Mouse (Mus musculus) embryonic facial prominence, embryonic 10.5 days (tissue): ENCODE results near the gene Atp6v1g1. TPM values are rescaled to one million over a fixed set of nuclear protein-coding genes. Genes with fewer than 3 reads are reported as not detected.

Experiments
- DNase-seq: peaks from one replicate; pipeline ENCODE4 v3.0.0-alpha.2; 2017; ENCODE audit warnings: low spot score
- H3K27ac ChIP-seq: fragments of 300-500 bp; sonication (generic); replicated peaks from 2 replicates; pipeline ENCODE4 v1.5.1; 2016; ENCODE audit warnings: mild to moderate bottlenecking
- H3K27me3 ChIP-seq: fragments of 300-500 bp; sonication (generic); replicated peaks from 2 replicates; pipeline ENCODE4 v1.6.1; 2016; ENCODE audit warnings: low read depth, mild to moderate bottlenecking; ENCODE audit not compliant: poor library complexity, severe bottlenecking
- H3K36me3 ChIP-seq: fragments of 300-500 bp; sonication (generic); replicated peaks from 2 replicates; pipeline ENCODE4 v1.6.1; 2016; ENCODE audit warnings: mild to moderate bottlenecking, moderate library complexity
- H3K4me1 ChIP-seq: fragments of 300-500 bp; sonication (generic); 2 replicates; pipeline ENCODE4 v1.6.1; 2016
- H3K4me3 ChIP-seq: fragments of 300-500 bp; sonication (generic); 2 replicates; pipeline ENCODE4 v1.5.1; 2016; ENCODE audit warnings: mild to moderate bottlenecking, moderate library complexity
- H3K9me3 ChIP-seq: fragments of 300-500 bp; sonication (generic); 2 replicates; pipeline ENCODE4 v1.6.1; 2016; ENCODE audit warnings: mild to moderate bottlenecking
- WGBS: fragments of 180-500 bp; shearing (Covaris S2); methylation state at CpG from one replicate; pipeline ENCODE4 v1.1.7; 2016; 5-methylcytosine and 5-hydroxymethylcytosine counted together
- polyA plus RNA-seq: library from polyadenylated mRNA; unstranded; fragments of >200 nt; fragmentation: Nextera tagmentation; extraction: Ambion mirVana; gene quantifications from 2 replicates; pipeline ENCODE4 v1.2.1, GENCODE M21; 2016

Atp6v1g1 gene
- 244 and 267 TPM in 2 replicates for polyA plus RNA-seq

DNA sequence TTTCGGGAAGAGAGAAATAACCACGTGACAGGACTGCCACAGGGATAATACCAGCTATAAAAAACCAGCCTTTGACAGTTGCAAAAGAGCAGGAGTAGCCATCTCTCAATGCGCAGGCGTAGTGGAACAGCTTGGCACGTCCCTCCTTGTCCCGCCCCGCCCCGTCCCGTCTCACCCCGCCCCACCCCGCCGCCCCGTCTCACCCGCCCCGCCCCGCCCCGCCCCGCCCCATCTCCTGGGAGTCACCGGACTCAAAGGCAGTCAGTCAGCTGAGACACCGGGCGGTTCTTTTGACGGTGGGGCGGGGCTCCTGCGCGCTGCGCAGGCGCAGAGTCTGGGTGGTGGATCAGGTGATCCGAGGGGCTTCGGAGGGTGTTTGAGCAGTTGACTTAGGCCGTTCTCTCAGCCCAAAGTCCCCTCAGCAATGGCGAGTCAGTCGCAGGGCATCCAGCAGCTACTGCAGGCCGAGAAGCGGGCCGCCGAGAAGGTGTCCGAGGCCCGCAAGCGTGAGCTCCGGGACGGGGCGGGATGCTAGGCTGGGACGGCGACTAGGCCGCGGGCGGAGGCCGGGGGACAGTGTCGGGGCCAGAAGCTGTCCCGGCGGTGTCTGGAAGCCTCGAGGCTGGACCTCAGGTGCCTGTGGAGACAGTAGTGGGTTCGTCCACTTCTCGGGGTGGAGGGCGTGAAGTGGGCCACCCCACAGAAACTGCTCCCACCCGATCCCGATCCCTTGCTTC lies at the start of gene Atp6v1g1:
TSS of gene Atp6v1g1 (plus strand) at position 279 of the 737 bp plus-strand sequence.
- peaks cover 21% of the 10 kb centered on the region for H3K36me3 ChIP-seq
- no peaks in the 10 kb centered on the region for H3K9me3 ChIP-seq
- WGBS: under 1% methylated on average over 56 of the region's 57 CpGs
- H3K4me1 ChIP-seq: peaks cover 37% of the 10 kb centered on the region
- no peaks in the 10 kb centered on the region for H3K27me3 ChIP-seq
- H3K4me3 ChIP-seq: peak within 1 kb of the TSS; percentile 95
- DNase-seq: peak; percentile 98
- H3K27ac ChIP-seq: peak within 1 kb of the TSS; percentile 97

- peak overlapping the region; percentile 80 for H3K4me3 ChIP-seq
- H3K4me1 ChIP-seq: peaks cover 54% of the 10 kb centered on the region
- H3K36me3 ChIP-seq: no peaks in the 10 kb centered on the region
- WGBS: under 1% methylated on average over 107 of the region's 107 CpGs
- DNase-seq: peak; percentile 73
- peak overlapping the region; percentile 86 for H3K27ac ChIP-seq
- no peaks in the 10 kb centered on the region for H3K9me3 ChIP-seq
- H3K27me3 ChIP-seq: peaks cover 50% of the 10 kb centered on the region
Measured at GRCm38 (mm10) chr4:63494967-63495914, 49.3 kb upstream of the Atp6v1g1 start.

GRCm38 (mm10) chr4:63495915-63496278 lies 48.7 kb upstream of the Atp6v1g1 start, which contains the start of gene Whrn:
Whrn (minus strand) TSS chr4:63495991.
- H3K4me3 ChIP-seq: peak within 1 kb of the TSS; percentile 80
- H3K9me3 ChIP-seq: no peaks in the 10 kb centered on the region
- H3K4me1 ChIP-seq: peaks cover 50% of the 10 kb centered on the region
- peaks cover 56% of the 10 kb centered on the region for H3K27me3 ChIP-seq
- peak within 1 kb of the TSS; percentile 86 for H3K27ac ChIP-seq
- no peaks in the 10 kb centered on the region for H3K36me3 ChIP-seq
- WGBS: 0% methylated on average over 34 of the region's 34 CpGs
- peak; percentile 92 for DNase-seq

DNA sequence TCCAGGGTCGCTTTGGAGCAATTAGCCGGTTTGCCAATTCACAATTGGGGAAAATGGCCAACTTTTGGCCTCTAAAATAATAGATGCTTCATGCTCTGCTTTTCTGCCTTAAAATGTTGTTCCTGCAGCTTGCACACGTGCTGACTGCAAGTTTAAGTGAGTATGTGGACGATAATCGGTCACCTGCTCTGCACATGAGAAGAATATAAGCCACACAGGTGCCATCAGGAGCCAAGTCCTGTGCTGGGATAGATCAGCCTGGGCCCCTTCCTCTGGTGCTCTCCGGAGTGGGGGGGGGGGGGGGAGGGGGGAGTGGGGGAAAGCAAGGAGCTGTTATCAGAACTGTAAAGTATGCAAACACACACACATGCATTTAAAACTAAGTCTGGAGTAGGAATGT lies 48.3 kb upstream of the Atp6v1g1 start:
- peaks cover 50% of the 10 kb centered on the region for H3K4me1 ChIP-seq
- peak overlapping the region; percentile 86 for H3K27ac ChIP-seq
- no peak for DNase-seq
- 13% methylated on average over 6 of the region's 6 CpGs for WGBS
- no peaks in the 10 kb centered on the region for H3K36me3 ChIP-seq
- peak overlapping the region; percentile 80 for H3K4me3 ChIP-seq
- H3K9me3 ChIP-seq: no peaks in the 10 kb centered on the region
- H3K27me3 ChIP-seq: peaks cover 58% of the 10 kb centered on the region

GRCm38 (mm10) chr4:63498346-63498745 lies 46.2 kb upstream of the Atp6v1g1 start:
- Histone ChIP-seq H3K4me3 (no peak overlapping the region), H3K4me1 (peaks cover 42% of the 10 kb centered on the region), H3K9me3 (no peaks in the 10 kb centered on the region), H3K27me3 (peaks cover 48% of the 10 kb centered on the region), H3K27ac (no peak overlapping the region), H3K36me3 (no peaks in the 10 kb centered on the region)
- peak; percentile 17 for DNase-seq
- WGBS: 33% methylated on average over 3 of the region's 3 CpGs

GRCm38 (mm10) chr4:63501050-63501449 lies 43.5 kb upstream of the Atp6v1g1 start:
- Histone ChIP-seq H3K9me3 (no peaks in the 10 kb centered on the region), H3K27ac (no peak overlapping the region), H3K4me1 (peaks cover 17% of the 10 kb centered on the region), H3K36me3 (no peaks in the 10 kb centered on the region), H3K4me3 (no peak overlapping the region), H3K27me3 (peaks cover 25% of the 10 kb centered on the region)
- DNase-seq: no peak
- 72% methylated on average over 5 of the region's 5 CpGs for WGBS

- Histone ChIP-seq H3K27ac (no peak overlapping the region), H3K9me3 (no peaks in the 10 kb centered on the region), H3K36me3 (no peaks in the 10 kb centered on the region), H3K4me3 (no peak overlapping the region), H3K4me1 (no peaks in the 10 kb centered on the region), H3K27me3 (peaks cover 15% of the 10 kb centered on the region)
- 75% methylated on average over 5 of the region's 5 CpGs for WGBS
- no peak for DNase-seq
Measured at GRCm38 (mm10) chr4:63503949-63504348, 40.6 kb upstream of the Atp6v1g1 start.

GRCm38 (mm10) chr4:63507478-63507877 lies 37.1 kb upstream of the Atp6v1g1 start:
- 74% methylated on average over 5 of the region's 5 CpGs for WGBS
- no peak for DNase-seq
- H3K27me3 ChIP-seq: no peaks in the 10 kb centered on the region
- H3K4me1 ChIP-seq: no peaks in the 10 kb centered on the region
- H3K4me3 ChIP-seq: no peak overlapping the region
- H3K27ac ChIP-seq: no peak overlapping the region
- H3K9me3 ChIP-seq: no peaks in the 10 kb centered on the region
- H3K36me3 ChIP-seq: no peaks in the 10 kb centered on the region

- Histone ChIP-seq H3K27me3 (no peaks in the 10 kb centered on the region), H3K9me3 (no peaks in the 10 kb centered on the region), H3K4me3 (no peak overlapping the region), H3K4me1 (peaks cover 3% of the 10 kb centered on the region; the same call in 1 of the 2 replicates), H3K36me3 (no peaks in the 10 kb centered on the region), H3K27ac (no peak overlapping the region)
- 25% methylated on average over 4 of the region's 4 CpGs for WGBS
- peak; percentile 81 for DNase-seq
Measured at GRCm38 (mm10) chr4:63508232-63508631, 36.3 kb upstream of the Atp6v1g1 start.

DNA sequence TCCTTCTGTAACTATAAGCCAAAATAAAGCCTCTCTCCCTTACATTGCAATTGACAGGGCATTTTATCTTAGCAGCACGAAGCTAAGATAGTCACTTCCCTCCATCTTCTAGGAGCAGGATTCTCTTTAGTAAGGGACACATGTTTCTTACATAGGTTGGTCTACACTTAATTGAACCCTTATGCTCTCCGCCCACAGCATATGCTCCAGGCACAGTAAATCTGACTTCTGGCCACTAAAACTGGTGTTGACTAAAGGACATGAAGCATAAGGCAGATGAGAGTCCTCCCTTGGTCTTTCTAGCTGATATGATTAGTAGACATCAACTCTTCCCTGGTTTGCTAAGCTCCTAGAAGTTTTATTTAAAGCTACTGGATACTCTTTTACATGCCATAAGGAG lies 31.7 kb upstream of the Atp6v1g1 start:
- H3K9me3 ChIP-seq: no peaks in the 10 kb centered on the region
- peaks cover 8% of the 10 kb centered on the region; the same call in 1 of the 2 replicates for H3K4me1 ChIP-seq
- H3K27me3 ChIP-seq: no peaks in the 10 kb centered on the region
- no peak overlapping the region for H3K4me3 ChIP-seq
- DNase-seq: no peak
- whole genome bisulfite sequencing: 81% methylated on average over 2 of the region's 2 CpGs
- H3K27ac ChIP-seq: no peak overlapping the region
- H3K36me3 ChIP-seq: no peaks in the 10 kb centered on the region

DNA sequence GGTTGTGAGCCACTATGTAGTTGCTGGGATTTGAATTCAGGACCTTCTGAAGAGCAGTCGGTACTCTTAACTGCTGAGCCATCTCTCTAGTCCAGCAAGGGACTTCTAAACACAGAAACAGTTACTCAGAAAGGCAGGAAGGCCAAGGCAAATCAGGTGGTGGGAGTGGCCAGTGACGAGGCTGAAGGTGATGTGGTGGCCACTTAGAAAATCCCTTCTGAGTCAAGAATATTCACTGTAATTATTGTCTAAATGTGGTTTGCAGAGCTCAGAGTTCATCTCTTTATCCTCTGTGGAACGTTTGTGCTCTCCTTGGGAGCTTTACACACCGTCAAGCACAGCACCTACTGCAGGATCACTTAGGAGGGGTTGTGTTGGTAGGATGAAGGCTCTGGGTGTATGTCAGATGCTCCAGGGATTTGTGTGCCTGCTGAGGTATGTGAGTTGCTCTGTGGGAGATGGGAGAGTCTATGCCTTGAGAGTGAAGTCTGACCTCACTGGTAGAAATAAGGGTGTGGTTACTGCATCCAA lies 30.1 kb upstream of the Atp6v1g1 start:
- H3K27me3 ChIP-seq: no peaks in the 10 kb centered on the region
- H3K4me1 ChIP-seq: peaks cover 8% of the 10 kb centered on the region; the same call in 1 of the 2 replicates
- H3K36me3 ChIP-seq: no peaks in the 10 kb centered on the region
- no peaks in the 10 kb centered on the region for H3K9me3 ChIP-seq
- no peak overlapping the region for H3K27ac ChIP-seq
- H3K4me3 ChIP-seq: no peak overlapping the region
- whole genome bisulfite sequencing: 70% methylated on average over 4 of the region's 4 CpGs
- DNase-seq: no peak

DNA sequence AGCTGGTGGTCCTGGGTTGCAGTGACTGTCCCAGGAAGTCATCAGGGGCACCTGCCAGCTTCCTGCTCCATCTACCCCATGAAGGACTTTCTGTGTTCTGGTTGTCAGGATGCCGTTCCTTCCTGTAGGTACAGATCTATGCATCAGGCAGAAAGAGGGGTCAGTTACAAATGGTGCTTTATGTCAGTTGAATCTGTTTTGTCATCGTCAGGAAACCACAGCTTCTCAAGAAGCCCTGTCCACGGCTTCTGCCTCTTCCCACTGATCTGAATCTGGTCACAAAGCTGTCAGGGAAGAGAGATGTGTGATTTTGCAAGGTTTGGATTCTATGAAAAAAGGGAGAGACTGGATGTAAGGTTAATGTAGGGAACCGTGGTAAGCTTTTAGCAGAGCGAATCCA lies 29.6 kb upstream of the Atp6v1g1 start:
- Histone ChIP-seq H3K27ac (no peak overlapping the region), H3K4me3 (no peak overlapping the region), H3K36me3 (no peaks in the 10 kb centered on the region), H3K9me3 (no peaks in the 10 kb centered on the region), H3K4me1 (peaks cover 8% of the 10 kb centered on the region; the same call in 1 of the 2 replicates), H3K27me3 (no peaks in the 10 kb centered on the region)
- whole genome bisulfite sequencing: 85% methylated on average over 5 of the region's 5 CpGs
- DNase-seq: no peak
